Mouse (Mus musculus) embryonic facial prominence, embryonic 11.5 days (tissue): ENCODE measurements around the gene Siah3. TPM values are rescaled to one million over a fixed set of nuclear protein-coding genes. Genes with fewer than 3 reads are reported as not detected.
A peak's percentile ranks its signal among the peaks of the same experiment; 100 is the strongest.

ENCODE experiments used
- ATAC-seq: fragments of 200-750 bp; cut with Nextera tagmentation; replicated peaks from 2 replicates; pipeline ENCODE4 v1.8.0; 2017; ENCODE audit warnings: low read depth; ENCODE audit not compliant: insufficient number of reproducible peaks, low FRiP score, low TSS enrichment
- DNase-seq: peaks from one replicate; pipeline ENCODE4 v3.0.0-alpha.2; 2015; ENCODE audit warnings: low spot score
- H3K27ac ChIP-seq: fragments of 300-500 bp; sonication (generic); replicated peaks from 2 replicates; pipeline ENCODE4 v1.5.1; 2014; ENCODE audit warnings: mild to moderate bottlenecking, low read depth, low read length, control low read depth
- H3K27me3 ChIP-seq: fragments of 300-500 bp; sonication (generic); 2 replicates; pipeline ENCODE4 v1.6.1; 2014; ENCODE audit warnings: mild to moderate bottlenecking, low read length, moderate library complexity, mixed read lengths; ENCODE audit not compliant: control insufficient read depth, insufficient read depth
- H3K36me3 ChIP-seq: fragments of 300-500 bp; sonication (generic); replicated peaks from 2 replicates; pipeline ENCODE4 v1.6.1; 2014; ENCODE audit warnings: low read depth, mild to moderate bottlenecking, low read length, moderate library complexity, mixed read lengths; ENCODE audit not compliant: control insufficient read depth, insufficient read depth
- H3K4me1 ChIP-seq: fragments of 300-500 bp; sonication (generic); 2 replicates; pipeline ENCODE4 v1.6.1; 2014; ENCODE audit warnings: low read length, mixed read lengths; ENCODE audit not compliant: control insufficient read depth, insufficient read depth
- H3K4me2 ChIP-seq: fragments of 300-500 bp; sonication (generic); 2 replicates; pipeline ENCODE4 v1.6.1; 2014; ENCODE audit warnings: low read depth, mild to moderate bottlenecking, control low read depth, low read length, moderate library complexity
- H3K4me3 ChIP-seq: fragments of 300-500 bp; sonication (generic); 2 replicates; pipeline ENCODE4 v1.5.1; 2014; ENCODE audit warnings: low read depth, low read length, control low read depth
- H3K9ac ChIP-seq: fragments of 300-500 bp; sonication (generic); replicated peaks from 2 replicates; pipeline ENCODE4 v1.6.1; 2014; ENCODE audit warnings: mild to moderate bottlenecking, control low read depth, low read length
- H3K9me3 ChIP-seq: fragments of 300-500 bp; sonication (generic); replicated peaks from 2 replicates; pipeline ENCODE4 v1.6.1; 2016; ENCODE audit warnings: mild to moderate bottlenecking, low read length, inconsistent platforms, mixed read lengths; ENCODE audit not compliant: control insufficient read depth
- WGBS: fragments of 180-500 bp; shearing (Covaris S2); extraction: QIAGEN DNeasy Blood & Tissue Kit; methylation state at CpG from one replicate; pipeline ENCODE4 v1.1.7; 2014; 5-methylcytosine and 5-hydroxymethylcytosine counted together
- polyA plus RNA-seq: library from polyadenylated mRNA; unstranded; fragments of >200 nt; fragmentation: Nextera tagmentation; extraction: Ambion mirVana; gene quantifications from 2 replicates; pipeline ENCODE4 v1.2.1, GENCODE M21; 2014

Siah3 gene
- polyA plus RNA-seq, result 0.18 and 0.50 TPM in 2 replicates

- Histone ChIP-seq H3K36me3 (no peaks in the 10 kb centered on the region), H3K9me3 (no peaks in the 10 kb centered on the region), H3K4me3 (peak within 1 kb of the TSS; percentile 30), H3K27me3 (no peaks in the 10 kb centered on the region), H3K27ac (no peak within 1 kb of the TSS), H3K4me1 (no peaks in the 10 kb centered on the region), H3K9ac (no peak within 1 kb of the TSS), H3K4me2 (peak within 1 kb of the TSS; percentile 69)
- DNase-seq (peak; percentile 54), ATAC-seq (no peak)
- 18% methylated on average over 18 of the region's 18 CpGs for WGBS
Observed at GRCm38 (mm10) chr14:75455743-75456421, at the start of gene Siah3. Siah3 (plus strand) TSS chr14:75455982.

DNA sequence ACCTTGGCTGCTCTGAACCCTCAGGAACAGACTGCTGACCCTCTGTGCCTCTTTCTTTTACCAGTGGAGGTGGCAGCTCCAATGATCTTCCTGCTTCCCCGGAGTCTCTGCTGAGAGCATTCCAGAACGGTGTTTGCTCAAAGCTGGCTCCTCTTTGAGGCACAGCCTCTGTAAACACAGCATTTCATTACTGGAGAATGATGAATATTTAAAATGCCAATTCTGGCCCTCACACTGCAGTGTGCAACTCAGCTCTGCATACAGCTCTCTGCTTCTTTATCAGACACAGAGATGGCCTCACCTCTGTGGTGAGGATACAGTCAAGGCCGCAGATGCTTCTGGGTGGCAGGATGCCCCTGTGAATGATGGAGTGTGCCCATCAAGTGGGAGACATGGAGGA, 46.0 kb upstream of the Siah3 start:
- WGBS, result 69% methylated on average over 3 of the region's 3 CpGs
- Histone ChIP-seq H3K4me1 (no peaks in the 10 kb centered on the region), H3K9me3 (no peaks in the 10 kb centered on the region)

GRCm38 (mm10) chr14:75410392-75410791, 45.4 kb upstream of the Siah3 start:
- Histone ChIP-seq H3K9me3 (no peaks in the 10 kb centered on the region), H3K4me3 (no peak overlapping the region), H3K4me1 (no peaks in the 10 kb centered on the region), H3K27me3 (no peaks in the 10 kb centered on the region), H3K36me3 (no peaks in the 10 kb centered on the region), H3K9ac (no peak overlapping the region), H3K27ac (no peak overlapping the region), H3K4me2 (no peak overlapping the region)
- ATAC-seq (no peak), DNase-seq (no peak)
- 82% methylated on average over 4 of the region's 4 CpGs for WGBS

More for the DNA sequence above, 46.0 kb upstream of the Siah3 start:
- no peak overlapping the region for H3K4me3 ChIP-seq
- no peaks in the 10 kb centered on the region for H3K27me3 ChIP-seq
- H3K36me3 ChIP-seq, result no peaks in the 10 kb centered on the region
- ATAC-seq (no peak), DNase-seq (no peak)
- H3K9ac ChIP-seq, result no peak overlapping the region
- H3K27ac ChIP-seq, result no peak overlapping the region
- no peak overlapping the region for H3K4me2 ChIP-seq

- Histone ChIP-seq H3K9me3 (no peaks in the 10 kb centered on the region), H3K4me1 (no peaks in the 10 kb centered on the region), H3K27me3 (no peaks in the 10 kb centered on the region), H3K9ac (no peak overlapping the region), H3K4me3 (no peak overlapping the region), H3K27ac (no peak overlapping the region), H3K4me2 (no peak overlapping the region), H3K36me3 (no peaks in the 10 kb centered on the region)
- 87% methylated on average over 3 of the region's 3 CpGs for WGBS
- no peak for ATAC-seq
- DNase-seq, result no peak
Observed at GRCm38 (mm10) chr14:75418721-75419120, 37.1 kb upstream of the Siah3 start.

- H3K9me3 ChIP-seq, result no peaks in the 10 kb centered on the region
- H3K4me3 ChIP-seq, result no peak overlapping the region
- no peak overlapping the region for H3K9ac ChIP-seq
- H3K4me2 ChIP-seq, result no peak overlapping the region
- no peak overlapping the region for H3K27ac ChIP-seq
- no peak for ATAC-seq
- no peaks in the 10 kb centered on the region for H3K4me1 ChIP-seq
- no peaks in the 10 kb centered on the region for H3K36me3 ChIP-seq
- no peak for DNase-seq
- no peaks in the 10 kb centered on the region for H3K27me3 ChIP-seq
- 85% methylated on average over 7 of the region's 7 CpGs for WGBS
Observed at GRCm38 (mm10) chr14:75419876-75420275, 35.9 kb upstream of the Siah3 start.

- H3K4me2 ChIP-seq, result no peak overlapping the region
- no peaks in the 10 kb centered on the region for H3K4me1 ChIP-seq
- H3K9me3 ChIP-seq, result no peaks in the 10 kb centered on the region
- H3K36me3 ChIP-seq, result no peaks in the 10 kb centered on the region
- H3K27ac ChIP-seq, result no peak overlapping the region
- no peak for DNase-seq
- no peak for ATAC-seq
- WGBS, result 57% methylated on average over 6 of the region's 6 CpGs
- H3K9ac ChIP-seq, result no peak overlapping the region
- no peak overlapping the region for H3K4me3 ChIP-seq
- H3K27me3 ChIP-seq, result no peaks in the 10 kb centered on the region
Observed at GRCm38 (mm10) chr14:75420811-75421210, 35.0 kb upstream of the Siah3 start.

GRCm38 (mm10) chr14:75431173-75431786, 24.5 kb upstream of the Siah3 start:
- H3K4me3 ChIP-seq, result no peak overlapping the region
- DNase-seq, result no peak
- no peaks in the 10 kb centered on the region for H3K27me3 ChIP-seq
- H3K9ac ChIP-seq, result no peak overlapping the region
- no peaks in the 10 kb centered on the region for H3K36me3 ChIP-seq
- H3K27ac ChIP-seq, result no peak overlapping the region
- no peaks in the 10 kb centered on the region for H3K4me1 ChIP-seq
- H3K4me2 ChIP-seq, result no peak overlapping the region
- ATAC-seq, result no peak
- no peaks in the 10 kb centered on the region for H3K9me3 ChIP-seq
- 93% methylated on average over 6 of the region's 8 CpGs for WGBS

GRCm38 (mm10) chr14:75432850-75433249, 22.9 kb upstream of the Siah3 start:
- H3K9ac ChIP-seq, result no peak overlapping the region
- H3K27me3 ChIP-seq, result no peaks in the 10 kb centered on the region
- H3K27ac ChIP-seq, result no peak overlapping the region
- ATAC-seq (no peak), DNase-seq (no peak)
- 78% methylated on average over 10 of the region's 10 CpGs for WGBS
- no peak overlapping the region for H3K4me3 ChIP-seq
- H3K4me1 ChIP-seq, result no peaks in the 10 kb centered on the region
- H3K9me3 ChIP-seq, result no peaks in the 10 kb centered on the region
- no peaks in the 10 kb centered on the region for H3K36me3 ChIP-seq
- no peak overlapping the region for H3K4me2 ChIP-seq
